Mouse (Mus musculus): ENCODE results near the gene Ppa2. TPM values are rescaled to one million over a fixed set of nuclear protein-coding genes. Genes with fewer than 3 reads are reported as not detected.

Ppa2 gene
- polyA plus RNA-seq, 1 experiment from 2014 or later: 91.5 TPM

- Histone ChIP-seq H3K4me1 (peaks cover 9% of the 10 kb centered on the region), H3K27ac (no peak overlapping the region), H3K27me3 (ENCODE audit: poor library complexity, severe bottlenecking) (no peaks in the 10 kb centered on the region), H3K4me3 (no peak overlapping the region), H3K36me3 (replicated peaks) (peaks cover 5% of the 10 kb centered on the region; the same call in 1 of the 2 replicates), H3K9me3 (no peaks in the 10 kb centered on the region)
- WGBS: 94% methylated on average over 8 of the region's 8 CpGs
- DNase-seq (ENCODE audit: extremely low spot score, low spot score): no peak
Measured at GRCm38 (mm10) chr3:133315647-133316046, 5.7 kb downstream of the Ppa2 start.

- DNase-seq (ENCODE audit: extremely low spot score, low spot score): no peak
- WGBS: 90% methylated on average over 4 of the region's 4 CpGs
Measured at GRCm38 (mm10) chr3:133317845-133318244, 7.9 kb downstream of the Ppa2 start.

GRCm38 (mm10) chr3:133318596-133318995 is 8.7 kb downstream of the Ppa2 start:
- peaks cover 26% of the 10 kb centered on the region for H3K36me3 ChIP-seq (replicated peaks)
- 92% methylated on average over 15 of the region's 15 CpGs for WGBS
- H3K9me3 ChIP-seq: peaks cover 7% of the 10 kb centered on the region; the same call in 1 of the 2 replicates
- no peak for DNase-seq (ENCODE audit: extremely low spot score, low spot score)
- H3K4me1 ChIP-seq: no peaks in the 10 kb centered on the region
- H3K27me3 ChIP-seq (ENCODE audit: poor library complexity, severe bottlenecking): no peaks in the 10 kb centered on the region
- no peak overlapping the region for H3K4me3 ChIP-seq
- H3K27ac ChIP-seq: no peak overlapping the region

More at GRCm38 (mm10) chr3:133317845-133318244, 7.9 kb downstream of the Ppa2 start:
- Histone ChIP-seq H3K9me3 (peaks cover 7% of the 10 kb centered on the region; the same call in 1 of the 2 replicates), H3K27ac (no peak overlapping the region), H3K4me1 (no peaks in the 10 kb centered on the region), H3K27me3 (ENCODE audit: poor library complexity, severe bottlenecking) (no peaks in the 10 kb centered on the region), H3K4me3 (no peak overlapping the region), H3K36me3 (replicated peaks) (peaks cover 19% of the 10 kb centered on the region)

GRCm38 (mm10) chr3:133319795-133320194 is 9.9 kb downstream of the Ppa2 start:
- Histone ChIP-seq H3K9me3 (peaks cover 7% of the 10 kb centered on the region; the same call in 1 of the 2 replicates), H3K36me3 (replicated peaks) (peaks cover 31% of the 10 kb centered on the region), H3K27me3 (ENCODE audit: poor library complexity, severe bottlenecking) (no peaks in the 10 kb centered on the region), H3K27ac (no peak overlapping the region), H3K4me3 (no peak overlapping the region), H3K4me1 (no peaks in the 10 kb centered on the region)
- 82% methylated on average over 7 of the region's 7 CpGs for WGBS
- DNase-seq (ENCODE audit: extremely low spot score, low spot score): no peak

GRCm38 (mm10) chr3:133320313-133320712 is 10.4 kb downstream of the Ppa2 start:
- no peak for DNase-seq (ENCODE audit: extremely low spot score, low spot score)
- 97% methylated on average over 6 of the region's 6 CpGs for WGBS
- H3K36me3 ChIP-seq (replicated peaks): peaks cover 35% of the 10 kb centered on the region
- H3K9me3 ChIP-seq: peaks cover 7% of the 10 kb centered on the region; the same call in 1 of the 2 replicates
- H3K4me1 ChIP-seq: no peaks in the 10 kb centered on the region
- no peak overlapping the region for H3K27ac ChIP-seq
- H3K4me3 ChIP-seq: no peak overlapping the region
- no peaks in the 10 kb centered on the region for H3K27me3 ChIP-seq (ENCODE audit: poor library complexity, severe bottlenecking)

- Histone ChIP-seq H3K27ac (no peak overlapping the region), H3K4me3 (no peak overlapping the region), H3K36me3 (replicated peaks) (peaks cover 40% of the 10 kb centered on the region), H3K27me3 (ENCODE audit: poor library complexity, severe bottlenecking) (no peaks in the 10 kb centered on the region), H3K4me1 (no peaks in the 10 kb centered on the region), H3K9me3 (peaks cover 7% of the 10 kb centered on the region; the same call in 1 of the 2 replicates)
- DNase-seq (ENCODE audit: extremely low spot score, low spot score): no peak
- WGBS: 95% methylated on average over 10 of the region's 10 CpGs
Measured at GRCm38 (mm10) chr3:133321928-133322327, 12.0 kb downstream of the Ppa2 start.

GRCm38 (mm10) chr3:133322552-133322951 is 12.6 kb downstream of the Ppa2 start:
- Histone ChIP-seq H3K4me3 (no peak overlapping the region), H3K27me3 (ENCODE audit: poor library complexity, severe bottlenecking) (no peaks in the 10 kb centered on the region), H3K9me3 (peaks cover 7% of the 10 kb centered on the region; the same call in 1 of the 2 replicates), H3K36me3 (replicated peaks) (peaks cover 47% of the 10 kb centered on the region), H3K4me1 (no peaks in the 10 kb centered on the region), H3K27ac (no peak overlapping the region)
- DNase-seq (ENCODE audit: extremely low spot score, low spot score): no peak
- 76% methylated on average over 4 of the region's 4 CpGs for WGBS

- H3K4me1 ChIP-seq: no peaks in the 10 kb centered on the region
- DNase-seq (ENCODE audit: extremely low spot score, low spot score): no peak
- no peak overlapping the region for H3K4me3 ChIP-seq
- H3K9me3 ChIP-seq: peaks cover 7% of the 10 kb centered on the region; the same call in 1 of the 2 replicates
- 48% methylated on average over 5 of the region's 5 CpGs for WGBS
- H3K27ac ChIP-seq: no peak overlapping the region
- peaks cover 53% of the 10 kb centered on the region for H3K36me3 ChIP-seq (replicated peaks)
- H3K27me3 ChIP-seq (ENCODE audit: poor library complexity, severe bottlenecking): no peaks in the 10 kb centered on the region
Measured at GRCm38 (mm10) chr3:133325135-133325534, 15.2 kb downstream of the Ppa2 start.

GRCm38 (mm10) chr3:133328551-133328950 is 18.6 kb downstream of the Ppa2 start:
- no peaks in the 10 kb centered on the region for H3K9me3 ChIP-seq
- peaks cover 46% of the 10 kb centered on the region for H3K36me3 ChIP-seq (replicated peaks)
- no peak overlapping the region for H3K27ac ChIP-seq
- H3K4me3 ChIP-seq: no peak overlapping the region
- no peaks in the 10 kb centered on the region for H3K27me3 ChIP-seq (ENCODE audit: poor library complexity, severe bottlenecking)
- DNase-seq (ENCODE audit: extremely low spot score, low spot score): no peak
- 95% methylated on average over 13 of the region's 13 CpGs for WGBS
- H3K4me1 ChIP-seq: no peaks in the 10 kb centered on the region; the same call in 1 of the 2 replicates

GRCm38 (mm10) chr3:133329406-133329805 is 19.5 kb downstream of the Ppa2 start:
- no peaks in the 10 kb centered on the region for H3K27me3 ChIP-seq (ENCODE audit: poor library complexity, severe bottlenecking)
- no peak overlapping the region for H3K4me3 ChIP-seq
- H3K36me3 ChIP-seq (replicated peaks): peaks cover 47% of the 10 kb centered on the region
- 80% methylated on average over 2 of the region's 2 CpGs for WGBS
- no peak overlapping the region for H3K27ac ChIP-seq
- H3K4me1 ChIP-seq: no peaks in the 10 kb centered on the region; the same call in 1 of the 2 replicates
- no peaks in the 10 kb centered on the region for H3K9me3 ChIP-seq
- no peak for DNase-seq (ENCODE audit: extremely low spot score, low spot score)

GRCm38 (mm10) chr3:133331184-133331866 is 21.4 kb downstream of the Ppa2 start:
- no peaks in the 10 kb centered on the region for H3K9me3 ChIP-seq
- no peaks in the 10 kb centered on the region for H3K27me3 ChIP-seq (ENCODE audit: poor library complexity, severe bottlenecking)
- peaks cover 43% of the 10 kb centered on the region for H3K36me3 ChIP-seq (replicated peaks)
- H3K4me1 ChIP-seq: no peaks in the 10 kb centered on the region; the same call in 1 of the 2 replicates
- no peak overlapping the region for H3K4me3 ChIP-seq
- H3K27ac ChIP-seq: no peak overlapping the region
- DNase-seq (ENCODE audit: extremely low spot score, low spot score): no peak
- 78% methylated on average over 15 of the region's 15 CpGs for WGBS

GRCm38 (mm10) chr3:133332280-133332679 is 22.4 kb downstream of the Ppa2 start:
- Histone ChIP-seq H3K36me3 (replicated peaks) (peaks cover 37% of the 10 kb centered on the region), H3K9me3 (no peaks in the 10 kb centered on the region), H3K4me3 (no peak overlapping the region), H3K27ac (no peak overlapping the region), H3K4me1 (no peaks in the 10 kb centered on the region; the same call in 1 of the 2 replicates), H3K27me3 (ENCODE audit: poor library complexity, severe bottlenecking) (no peaks in the 10 kb centered on the region)
- 90% methylated on average over 5 of the region's 5 CpGs for WGBS
- DNase-seq (ENCODE audit: extremely low spot score, low spot score): no peak
